Mouse (Mus musculus) neural tube, postnatal 0 days (tissue): ENCODE measurements around the gene Peli3. TPM values are rescaled to one million over a fixed set of nuclear protein-coding genes. Genes with fewer than 3 reads are reported as not detected.

Source experiments
- polyA plus RNA-seq: library from polyadenylated mRNA; unstranded; fragments of >200 nt; fragmentation: Nextera tagmentation; extraction: Ambion mirVana; gene quantifications from 2 replicates; pipeline ENCODE4 v1.2.1, GENCODE M21; 2015

The Peli3 gene
- polyA plus RNA-seq = 10.4 and 12.1 TPM in 2 replicates

GRCm38 (mm10) chr19:4942551-4943252 lies at the start of gene Peli3:
Gene Peli3, minus strand, starts transcription at chr19:4943127.

GRCm38 (mm10) chr19:4990256-4990625 lies 47.3 kb upstream of the Peli3 start, which contains the start of gene Npas4:
Gene Npas4, minus strand, starts transcription at chr19:4990316.

GRCm38 (mm10) chr19:4961928-4962601 lies 19.1 kb upstream of the Peli3 start, which contains the start of gene Mrpl11:
Gene Mrpl11, plus strand, starts transcription at chr19:4962147.

GRCm38 (mm10) chr19:4927904-4928531 lies 14.9 kb downstream of the Peli3 start, which contains the start of gene Dpp3:
Gene Dpp3, minus strand, starts transcription at chr19:4928287.

GRCm38 (mm10) chr19:4905979-4906794 lies 36.7 kb downstream of the Peli3 start, which contains the start of gene Bbs1:
Gene Bbs1, minus strand, starts transcription at chr19:4906628.

Other genes starting within 250 kb of the Peli3 start
- gene Gm960, start 244.5 kb downstream of the Peli3 start, polyA plus RNA-seq = 5.4 and 5.9 TPM in 2 replicates
- 11.6 and 16.4 TPM in 2 replicates for gene Sptbn2, start 232.0 kb downstream of the Peli3 start, polyA plus RNA-seq
- 68.3 and 75.8 TPM in 2 replicates for gene Rbm4b, start 186.6 kb downstream of the Peli3 start, polyA plus RNA-seq
- gene Rbm4, start 149.2 kb downstream of the Peli3 start, polyA plus RNA-seq = 36.2 and 38.3 TPM in 2 replicates
- 14.4 and 24.3 TPM in 2 replicates for gene Gm21992, start 131.5 kb downstream of the Peli3 start, polyA plus RNA-seq
- 32.0 and 33.3 TPM in 2 replicates for gene Rbm14, start 131.5 kb downstream of the Peli3 start, polyA plus RNA-seq
- gene Ccs, start 103.8 kb downstream of the Peli3 start, polyA plus RNA-seq = 48.0 and 51.2 TPM in 2 replicates
- gene Ccdc87, start 103.8 kb downstream of the Peli3 start, polyA plus RNA-seq = 0.63 and 0.85 TPM in 2 replicates
- 92.7 and 98.1 TPM in 2 replicates for gene Ctsf, start 88.0 kb downstream of the Peli3 start, polyA plus RNA-seq
- gene Actn3, start 65.2 kb downstream of the Peli3 start, polyA plus RNA-seq = 3.9 and 5.1 TPM in 2 replicates
- 18.3 and 20.1 TPM in 2 replicates for gene Zdhhc24, start 64.5 kb downstream of the Peli3 start, polyA plus RNA-seq
- gene Bbs1, start 36.5 kb downstream of the Peli3 start, polyA plus RNA-seq = 8.7 and 8.8 TPM in 2 replicates
- 66.6 and 67.5 TPM in 2 replicates for gene Dpp3, start 14.8 kb downstream of the Peli3 start, polyA plus RNA-seq
- gene Mrpl11, start 19.0 kb upstream of the Peli3 start, polyA plus RNA-seq = 116 and 126 TPM in 2 replicates
- gene Npas4, start 47.2 kb upstream of the Peli3 start, polyA plus RNA-seq = 0.28 and 0.39 TPM in 2 replicates
- 17.8 and 18.5 TPM in 2 replicates for gene Slc29a2, start 80.7 kb upstream of the Peli3 start, polyA plus RNA-seq
- 166 and 173 TPM in 2 replicates for gene B4gat1, start 95.7 kb upstream of the Peli3 start, polyA plus RNA-seq
- gene AC124502.3, start 95.8 kb upstream of the Peli3 start, polyA plus RNA-seq = 1.7 and 2.2 TPM in 2 replicates
- gene Brms1, start 98.2 kb upstream of the Peli3 start, polyA plus RNA-seq = 14.2 and 14.9 TPM in 2 replicates
- gene Rin1, start 107.4 kb upstream of the Peli3 start, polyA plus RNA-seq = 0.55 and 0.71 TPM in 2 replicates
- gene Cd248, start 125.0 kb upstream of the Peli3 start, polyA plus RNA-seq = 17.4 and 19.4 TPM in 2 replicates
- gene Tmem151a, start 142.4 kb upstream of the Peli3 start, polyA plus RNA-seq = 63.2 and 66.9 TPM in 2 replicates
- 72.6 and 73.4 TPM in 2 replicates for gene Yif1a, start 145.4 kb upstream of the Peli3 start, polyA plus RNA-seq
- 448 and 454 TPM in 2 replicates for gene Cnih2, start 155.4 kb upstream of the Peli3 start, polyA plus RNA-seq
- gene Rab1b, start 163.9 kb upstream of the Peli3 start, polyA plus RNA-seq = 203 and 219 TPM in 2 replicates
- 72.6 and 86.2 TPM in 2 replicates for gene Klc2, start 175.4 kb upstream of the Peli3 start, polyA plus RNA-seq